Mouse (Mus musculus): Measurements from ENCODE around the gene Fam71a. TPM values are rescaled to one million over a fixed set of nuclear protein-coding genes. Genes with fewer than 3 reads are reported as not detected.
A peak's percentile ranks its signal among the peaks of the same experiment; 100 is the strongest.
"Not testable (repeated sequence)": the region's sequence is repeated elsewhere in the genome, so short reads cannot be mapped to it uniquely, and the experiment has no call there.

The Fam71a gene
- polyA plus RNA-seq, 1 experiment from 2014 or later = not detected

DNA sequence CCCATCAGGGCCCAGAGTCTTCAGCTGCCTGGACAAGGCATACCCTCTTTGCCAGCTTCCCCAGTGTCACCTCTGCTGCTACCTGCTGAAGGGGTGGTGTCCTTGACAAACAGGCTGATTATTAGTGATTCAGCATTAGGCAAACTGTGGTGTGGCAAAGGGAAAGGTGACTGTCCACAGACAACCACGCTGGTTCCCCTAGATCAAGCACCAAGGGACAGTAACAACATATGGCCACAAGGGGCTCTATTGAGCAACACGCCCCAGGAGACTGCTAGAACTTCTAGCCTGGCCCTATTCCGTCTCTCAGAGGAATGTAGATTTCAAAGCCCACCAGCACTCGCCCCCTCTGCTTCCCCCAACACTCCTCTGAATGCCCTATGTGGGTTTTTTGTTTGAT lies 11.6 kb downstream of the Fam71a start:
- Histone ChIP-seq H3K4me3 (ENCODE audit: low read depth, low read length) (no peak overlapping the region), H3K9ac (ENCODE audit: low read length) (no peak overlapping the region), H3K36me3 (ENCODE audit: control insufficient read depth, insufficient read depth, low read length) (no peaks in the 10 kb centered on the region), H3K27me3 (ENCODE audit: control insufficient read depth, insufficient read depth, low read length) (no peaks in the 10 kb centered on the region), H3K4me2 (replicated peaks; ENCODE audit: low read depth) (no peak overlapping the region), H3K27ac (replicated peaks) (0 out of 2 replicates have a peak overlapping the region, but pooled peaks have one; percentile 45), H3K9me3 (ENCODE audit: control insufficient read depth, low read length) (0 out of 2 replicates have a peak, but pooled peaks cover 3% of the 10 kb centered on the region), H3K4me1 (replicated peaks; ENCODE audit: control insufficient read depth, insufficient read depth) (no peaks in the 10 kb centered on the region)
- TF ChIP-seq CTCF (IDR thresholded peaks at IDR 0.05; ENCODE audit: low read depth) (peak; percentile 85), EP300 (optimal IDR thresholded peaks at IDR 0.05) (no peak)
- DNase-seq (ENCODE audit: low spot score) (peak; percentile 62), ATAC-seq (ENCODE audit: low FRiP score, low TSS enrichment) (peak; percentile 90)
- WGBS = 20% methylated on average over 4 of the region's 4 CpGs

DNA sequence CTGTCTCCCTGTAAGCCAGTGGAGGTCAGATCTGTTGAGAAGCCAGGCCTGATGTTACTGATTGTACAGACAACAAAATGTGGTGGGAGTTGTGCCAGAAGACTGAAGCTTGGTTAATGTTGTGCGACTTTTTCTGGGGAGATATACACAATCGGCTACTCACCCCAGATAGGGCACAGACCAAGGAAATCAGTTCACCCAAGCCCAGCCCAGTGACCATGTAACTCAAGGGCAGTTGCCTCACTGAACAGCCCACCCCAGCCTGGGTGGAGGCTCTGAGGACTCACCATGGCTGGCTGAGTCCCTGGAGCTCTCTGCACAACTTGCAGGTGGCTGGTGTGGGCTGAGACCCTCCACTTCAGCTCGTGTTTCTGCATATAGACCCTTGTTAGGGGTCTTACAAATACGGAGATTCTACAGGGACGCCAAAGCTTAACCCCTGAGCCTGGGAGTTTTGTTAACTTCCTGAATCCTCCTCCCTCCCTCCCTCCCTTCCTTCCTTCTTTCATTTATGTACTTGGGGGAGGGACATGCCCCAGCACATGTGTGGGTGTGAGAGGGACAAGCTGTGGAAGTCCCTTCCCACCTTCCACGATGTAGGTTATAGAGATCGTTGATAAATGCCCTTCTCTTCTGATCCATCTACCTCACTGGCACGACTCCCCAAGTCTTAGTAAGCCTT lies 13.6 kb downstream of the Fam71a start:
- Histone ChIP-seq H3K4me2 (replicated peaks; ENCODE audit: low read depth) (no peak overlapping the region), H3K9ac (ENCODE audit: low read length) (no peak overlapping the region), H3K27me3 (ENCODE audit: control insufficient read depth, insufficient read depth, low read length) (no peaks in the 10 kb centered on the region), H3K4me3 (ENCODE audit: low read depth, low read length) (no peak overlapping the region), H3K36me3 (ENCODE audit: control insufficient read depth, insufficient read depth, low read length) (no peaks in the 10 kb centered on the region), H3K4me1 (replicated peaks; ENCODE audit: control insufficient read depth, insufficient read depth) (no peaks in the 10 kb centered on the region), H3K27ac (replicated peaks) (no peak overlapping the region), H3K9me3 (ENCODE audit: control insufficient read depth, low read length) (no peaks in the 10 kb centered on the region)
- WGBS = 58% methylated on average over 8 of the region's 8 CpGs
- no peak for ATAC-seq (ENCODE audit: low FRiP score, low TSS enrichment)
- no peak for TF ChIP-seq EP300 (optimal IDR thresholded peaks at IDR 0.05)
- TF ChIP-seq CTCF (IDR thresholded peaks at IDR 0.05; ENCODE audit: low read depth) = no peak
- no peak for DNase-seq (ENCODE audit: low spot score)

DNA sequence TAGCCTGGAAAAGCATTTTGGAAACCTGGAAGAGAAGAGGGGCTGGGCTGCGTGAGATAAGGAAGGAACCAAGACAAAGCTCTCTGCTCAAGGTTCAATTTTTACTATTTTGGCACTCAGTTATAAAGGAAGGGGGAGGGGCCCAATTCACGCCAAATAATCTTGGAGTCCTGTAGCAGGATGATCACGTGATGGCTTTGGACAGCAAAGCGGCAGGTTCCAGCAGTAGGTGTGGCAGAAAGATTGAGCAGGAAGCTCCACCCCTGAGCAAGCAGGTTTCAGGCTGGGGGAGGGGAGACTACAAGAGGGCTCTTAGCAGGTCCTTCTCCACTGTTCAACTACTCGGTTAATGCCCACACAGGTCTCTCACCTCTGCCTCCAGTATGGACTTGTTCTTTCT lies 15.1 kb downstream of the Fam71a start:
- ATAC-seq (ENCODE audit: low FRiP score, low TSS enrichment); H3K4me3 ChIP-seq (ENCODE audit: low read depth, low read length); H3K9me3 ChIP-seq (ENCODE audit: control insufficient read depth, low read length); H3K9ac ChIP-seq (ENCODE audit: low read length); H3K27ac ChIP-seq (replicated peaks); H3K27me3 ChIP-seq (ENCODE audit: control insufficient read depth, insufficient read depth, low read length); H3K36me3 ChIP-seq (ENCODE audit: control insufficient read depth, insufficient read depth, low read length); H3K4me1 ChIP-seq (replicated peaks; ENCODE audit: control insufficient read depth, insufficient read depth); H3K4me2 ChIP-seq (replicated peaks; ENCODE audit: low read depth); DNase-seq (ENCODE audit: low spot score): not testable (repeated sequence)
- WGBS = 80% methylated on average over 5 of the region's 5 CpGs

DNA sequence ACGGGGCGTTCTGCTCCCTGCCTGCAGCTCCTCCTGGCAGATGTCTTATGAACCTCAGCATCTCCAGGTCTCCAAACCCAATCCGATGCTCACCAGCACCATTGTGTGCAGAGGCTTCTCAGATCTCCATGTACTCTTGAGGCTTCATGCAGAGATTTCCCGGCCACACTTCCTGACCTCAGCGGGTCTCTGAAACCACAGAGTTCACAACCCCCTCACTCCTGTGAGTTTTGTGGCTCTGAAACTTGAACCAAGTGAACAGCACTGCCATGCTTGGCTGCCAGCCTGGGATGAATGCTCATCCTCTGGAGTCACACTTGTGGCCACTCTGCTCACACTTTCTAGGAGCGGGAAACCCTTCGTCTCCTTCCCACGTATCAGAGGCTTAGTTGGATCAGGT lies 23.6 kb downstream of the Fam71a start:
- no peak overlapping the region for H3K4me3 ChIP-seq (ENCODE audit: low read depth, low read length)
- no peaks in the 10 kb centered on the region for H3K27me3 ChIP-seq (ENCODE audit: control insufficient read depth, insufficient read depth, low read length)
- no peaks in the 10 kb centered on the region for H3K9me3 ChIP-seq (ENCODE audit: control insufficient read depth, low read length)
- ATAC-seq (ENCODE audit: low FRiP score, low TSS enrichment) (no peak), DNase-seq (ENCODE audit: low spot score) (no peak)
- H3K9ac ChIP-seq (ENCODE audit: low read length) = no peak overlapping the region
- H3K4me2 ChIP-seq (replicated peaks; ENCODE audit: low read depth) = no peak overlapping the region
- H3K4me1 ChIP-seq (replicated peaks; ENCODE audit: control insufficient read depth, insufficient read depth) = no peaks in the 10 kb centered on the region
- 83% methylated on average over 8 of the region's 8 CpGs for WGBS
- H3K27ac ChIP-seq (replicated peaks) = no peak overlapping the region
- TF ChIP-seq CTCF (IDR thresholded peaks at IDR 0.05; ENCODE audit: low read depth) (no peak), EP300 (optimal IDR thresholded peaks at IDR 0.05) (no peak)
- no peaks in the 10 kb centered on the region for H3K36me3 ChIP-seq (ENCODE audit: control insufficient read depth, insufficient read depth, low read length)

DNA sequence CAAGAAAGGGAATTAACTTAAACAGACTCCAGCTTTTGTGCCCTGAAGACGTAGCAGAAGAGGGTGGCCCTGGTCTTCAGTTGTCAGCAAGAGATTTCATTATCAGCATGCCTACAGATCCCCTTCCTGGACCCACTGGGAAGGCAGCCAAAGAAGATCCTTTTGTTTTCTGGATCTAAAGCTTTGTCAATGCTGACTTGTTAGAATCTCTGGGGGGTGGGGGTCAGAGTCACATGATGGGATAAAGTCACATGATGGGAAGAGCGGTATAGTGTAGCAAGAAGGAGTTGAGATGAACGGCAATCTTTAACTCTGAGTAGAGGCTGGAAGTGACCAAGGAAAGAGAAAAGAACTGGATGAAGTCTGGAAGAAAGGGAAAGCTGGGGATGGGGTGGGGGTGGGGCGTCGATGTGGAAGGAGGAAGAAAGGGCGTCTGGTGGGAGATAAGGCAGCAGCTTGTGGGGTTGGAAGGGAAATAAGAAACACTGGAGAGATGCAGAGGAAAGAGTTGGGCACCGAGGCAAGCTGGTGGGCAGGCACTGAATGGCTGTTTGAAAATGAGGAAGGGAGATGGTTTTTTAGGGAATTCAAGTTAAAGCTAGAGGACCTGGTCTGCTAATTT lies 25.6 kb downstream of the Fam71a start:
- TF ChIP-seq CTCF (IDR thresholded peaks at IDR 0.05; ENCODE audit: low read depth) (no peak), EP300 (optimal IDR thresholded peaks at IDR 0.05) (no peak)
- Histone ChIP-seq H3K36me3 (ENCODE audit: control insufficient read depth, insufficient read depth, low read length) (no peaks in the 10 kb centered on the region), H3K9ac (ENCODE audit: low read length) (no peak overlapping the region), H3K9me3 (ENCODE audit: control insufficient read depth, low read length) (no peaks in the 10 kb centered on the region), H3K4me1 (replicated peaks; ENCODE audit: control insufficient read depth, insufficient read depth) (no peaks in the 10 kb centered on the region), H3K4me2 (replicated peaks; ENCODE audit: low read depth) (no peak overlapping the region), H3K27me3 (ENCODE audit: control insufficient read depth, insufficient read depth, low read length) (no peaks in the 10 kb centered on the region), H3K4me3 (ENCODE audit: low read depth, low read length) (no peak overlapping the region), H3K27ac (replicated peaks) (no peak overlapping the region)
- DNase-seq (ENCODE audit: low spot score) (no peak), ATAC-seq (ENCODE audit: low FRiP score, low TSS enrichment) (no peak)
- 55% methylated on average over 7 of the region's 7 CpGs for WGBS

DNA sequence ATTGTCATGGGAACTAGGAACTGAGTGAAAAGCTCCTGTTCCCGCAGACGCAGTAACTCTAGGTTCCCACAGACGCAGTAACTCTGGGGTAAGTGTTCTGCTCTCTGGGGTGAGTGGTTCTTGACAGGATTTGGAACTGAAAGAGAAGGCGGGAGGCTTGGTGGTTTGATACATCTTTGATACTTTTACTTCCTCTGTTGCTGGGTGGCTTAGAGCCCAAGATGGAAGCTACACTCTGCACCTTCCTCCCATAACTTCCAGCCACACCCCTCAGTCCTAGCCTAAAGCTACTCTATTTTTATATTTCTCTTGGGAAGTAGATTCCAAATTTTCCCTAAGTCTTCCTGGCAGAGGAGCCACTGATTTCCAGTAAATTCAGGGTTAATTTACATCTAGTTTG lies 26.2 kb downstream of the Fam71a start:
- Histone ChIP-seq H3K36me3 (ENCODE audit: control insufficient read depth, insufficient read depth, low read length) (no peaks in the 10 kb centered on the region), H3K4me3 (ENCODE audit: low read depth, low read length) (no peak overlapping the region), H3K9ac (ENCODE audit: low read length) (no peak overlapping the region), H3K4me1 (replicated peaks; ENCODE audit: control insufficient read depth, insufficient read depth) (no peaks in the 10 kb centered on the region), H3K4me2 (replicated peaks; ENCODE audit: low read depth) (no peak overlapping the region), H3K27me3 (ENCODE audit: control insufficient read depth, insufficient read depth, low read length) (no peaks in the 10 kb centered on the region), H3K27ac (replicated peaks) (no peak overlapping the region), H3K9me3 (ENCODE audit: control insufficient read depth, low read length) (no peaks in the 10 kb centered on the region)
- DNase-seq (ENCODE audit: low spot score) = no peak
- ATAC-seq (ENCODE audit: low FRiP score, low TSS enrichment) = no peak
- WGBS = 91% methylated on average over 4 of the region's 4 CpGs
- TF ChIP-seq EP300 (optimal IDR thresholded peaks at IDR 0.05) (no peak), CTCF (IDR thresholded peaks at IDR 0.05; ENCODE audit: low read depth) (no peak)

All from stomach, postnatal 0 days (tissue).